Mouse (Mus musculus): ENCODE measurements at regions not wholly inside any gene's neighbourhood (a gene's known extent, or its start where the extent isn't known, plus 50 kb on each side); places are given as distances from the start of the nearest gene placed in this dataset.

DNA sequence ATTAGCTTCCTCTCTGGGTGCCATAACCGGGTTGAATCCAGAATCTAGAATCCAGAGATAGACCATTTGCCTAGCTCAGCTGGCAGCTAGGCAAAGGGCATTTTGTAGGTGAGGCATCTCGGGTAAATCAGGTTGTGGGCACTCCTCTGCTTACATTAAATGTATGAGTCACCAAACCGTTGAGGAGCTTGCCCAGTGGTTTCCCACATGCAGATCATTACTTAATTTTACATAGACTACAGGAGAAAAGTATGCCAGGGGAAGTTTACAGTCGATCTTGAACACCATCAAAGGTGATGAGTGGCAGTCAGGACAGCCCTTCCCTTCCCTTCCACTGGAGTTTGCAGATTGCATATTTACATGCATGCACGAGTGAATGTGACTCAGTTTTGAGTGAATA, 128.5 kb upstream of the Peli2 start:
- DNase-seq (ENCODE audit: low spot score) = no peak

DNA sequence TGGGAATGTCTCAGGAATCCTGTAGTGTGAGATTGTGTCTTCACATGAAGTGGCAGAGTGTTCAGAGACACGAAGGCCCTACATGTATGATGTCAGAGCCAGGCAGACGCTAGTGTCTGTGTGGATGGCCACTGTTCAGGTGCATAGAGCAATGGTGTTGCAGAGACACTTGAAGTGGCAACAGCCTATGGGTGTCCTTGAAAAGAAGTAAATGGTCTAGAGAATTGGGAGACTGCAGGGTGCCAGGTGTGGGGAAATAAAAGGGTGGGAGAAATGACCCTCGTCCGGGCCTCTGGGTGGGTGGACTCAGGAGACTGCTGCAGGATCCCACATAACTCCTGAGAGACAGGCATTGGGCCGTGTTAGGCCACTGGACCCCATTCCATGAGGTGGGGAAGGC, 127.8 kb upstream of the Peli2 start:
- DNase-seq (ENCODE audit: low spot score) = no peak

DNA sequence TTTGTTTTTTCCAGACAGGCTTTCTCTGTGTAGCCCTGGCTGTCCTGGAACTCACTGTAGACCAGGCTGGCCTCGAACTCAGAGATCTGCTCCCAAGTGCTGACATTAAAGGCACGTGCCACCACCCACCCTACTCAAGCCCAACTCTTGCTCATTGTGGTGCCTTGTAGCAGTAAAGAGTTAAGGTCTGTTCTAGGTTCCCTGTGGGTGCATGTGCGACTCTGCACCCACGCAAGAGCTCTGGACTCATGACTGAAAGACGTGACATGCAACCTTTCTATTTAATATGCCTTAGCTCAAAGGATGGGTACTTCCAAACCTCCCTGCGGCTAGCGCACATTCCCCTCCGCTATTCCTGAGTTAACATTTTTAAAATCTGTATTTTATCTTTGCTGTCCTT, 121.7 kb upstream of the Peli2 start:
- no peak for DNase-seq (ENCODE audit: low spot score)

DNA sequence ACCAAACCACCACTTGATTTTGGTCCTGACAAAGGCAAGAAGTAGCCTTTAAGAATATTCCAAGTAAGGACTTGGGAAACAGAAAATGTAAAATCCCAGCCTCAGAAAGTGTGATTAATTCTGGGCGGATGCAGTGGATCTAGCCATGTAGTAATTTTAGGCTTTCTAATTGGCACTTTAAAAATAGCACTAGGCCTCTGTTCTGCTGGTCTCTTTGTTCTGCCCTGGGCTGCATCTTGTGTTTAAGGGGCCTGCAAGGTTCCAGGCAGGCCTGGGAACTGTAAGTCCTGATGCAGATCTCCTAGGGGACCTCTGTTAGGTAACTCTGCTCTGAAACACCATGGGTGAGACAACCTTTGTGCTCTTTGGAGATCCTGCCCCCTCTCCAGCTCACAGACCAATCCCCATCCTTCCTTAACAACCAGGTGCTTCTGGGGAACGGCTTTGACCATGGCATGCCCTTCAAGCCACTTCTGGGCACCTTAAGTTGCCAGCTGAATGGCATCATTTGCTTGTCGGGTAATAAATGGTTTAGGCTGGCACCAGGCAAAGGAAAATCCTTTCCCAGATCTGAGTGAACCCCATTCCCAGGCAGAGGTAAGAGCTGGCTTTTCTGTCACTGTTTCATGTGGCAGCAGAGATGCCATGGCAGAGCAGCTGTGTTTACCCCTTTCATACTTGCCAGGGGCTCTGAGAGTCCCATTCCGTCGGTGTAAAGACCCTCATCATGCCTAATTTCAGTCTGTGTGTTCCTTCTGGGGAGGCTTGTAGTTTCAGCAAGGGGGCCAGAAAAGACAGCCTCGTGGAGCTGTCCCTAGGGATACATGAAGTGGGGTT, 115.3 kb upstream of the Peli2 start:
- DNase-seq (ENCODE audit: low spot score) = no peak

- DNase-seq (ENCODE audit: low spot score) = no peak
Observed at GRCm38 (mm10) chr14:48005929-48006309, 114.7 kb upstream of the Peli2 start.

- no peak for DNase-seq (ENCODE audit: low spot score)
Observed at GRCm38 (mm10) chr14:48012361-48013215, 108.0 kb upstream of the Peli2 start.

DNA sequence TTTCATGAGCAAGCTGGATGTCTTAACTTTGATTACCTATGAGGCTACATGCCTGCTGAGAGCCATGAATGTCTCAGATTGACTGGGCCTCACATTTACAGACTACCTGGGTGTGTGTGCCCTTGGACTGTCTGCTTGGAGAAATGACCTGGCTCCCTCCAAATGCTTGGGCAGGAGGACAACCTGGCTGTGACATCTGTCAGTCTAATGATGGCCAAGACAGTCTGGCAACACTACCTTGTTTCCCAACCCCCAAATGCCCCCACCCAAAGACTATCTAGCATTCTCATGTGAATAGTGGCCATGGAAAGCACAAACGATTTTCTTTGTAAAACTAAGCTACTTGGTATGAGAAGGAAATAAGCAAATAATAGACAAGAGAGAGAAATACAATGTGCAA, 107.2 kb upstream of the Peli2 start:
- no peak for DNase-seq (ENCODE audit: low spot score)

DNA sequence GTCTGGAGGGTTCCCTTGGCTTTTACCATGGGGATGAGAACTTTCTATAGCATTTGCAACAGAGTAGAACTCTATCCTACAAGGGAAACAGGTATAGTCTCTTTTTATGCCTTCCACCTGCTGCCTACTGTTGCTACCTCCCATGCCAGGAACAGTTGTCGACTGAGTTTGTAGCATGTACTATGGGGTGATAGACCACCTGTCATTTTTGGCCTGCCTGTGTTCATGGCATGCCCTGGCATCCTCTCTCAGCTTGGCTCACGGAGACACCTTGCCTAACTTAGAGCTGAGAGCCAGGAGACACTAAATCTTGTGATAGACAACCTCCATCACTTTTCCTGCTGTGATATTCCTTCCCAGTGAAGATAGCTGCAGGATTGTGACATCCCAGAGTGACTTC, 105.8 kb upstream of the Peli2 start:
- no peak for DNase-seq (ENCODE audit: low spot score)

- DNase-seq (ENCODE audit: low spot score) = no peak
Observed at GRCm38 (mm10) chr14:48017971-48018370, 102.7 kb upstream of the Peli2 start.

- DNase-seq (ENCODE audit: low spot score) = no peak
Observed at GRCm38 (mm10) chr14:48019331-48019730, 101.3 kb upstream of the Peli2 start.

DNA sequence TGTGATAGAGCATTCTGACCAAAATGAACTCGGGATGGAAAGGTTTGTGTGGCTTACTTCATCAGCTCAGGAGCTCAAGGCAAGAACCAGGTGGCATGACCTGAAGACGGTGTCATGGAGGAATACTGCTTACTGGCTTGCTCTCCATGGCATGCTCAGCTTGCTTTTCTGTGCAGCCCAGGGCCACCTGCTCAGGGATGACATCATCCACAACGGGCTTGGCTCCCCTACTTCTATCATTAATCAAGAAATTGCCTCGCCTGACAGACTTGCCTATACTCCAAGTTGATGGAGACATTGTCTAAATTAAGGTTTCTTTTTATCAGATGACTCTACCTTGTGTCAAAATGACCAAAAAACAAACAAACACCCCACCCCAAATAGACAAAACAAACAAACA, 98.4 kb upstream of the Peli2 start:
- no peak for DNase-seq (ENCODE audit: low spot score)

DNA sequence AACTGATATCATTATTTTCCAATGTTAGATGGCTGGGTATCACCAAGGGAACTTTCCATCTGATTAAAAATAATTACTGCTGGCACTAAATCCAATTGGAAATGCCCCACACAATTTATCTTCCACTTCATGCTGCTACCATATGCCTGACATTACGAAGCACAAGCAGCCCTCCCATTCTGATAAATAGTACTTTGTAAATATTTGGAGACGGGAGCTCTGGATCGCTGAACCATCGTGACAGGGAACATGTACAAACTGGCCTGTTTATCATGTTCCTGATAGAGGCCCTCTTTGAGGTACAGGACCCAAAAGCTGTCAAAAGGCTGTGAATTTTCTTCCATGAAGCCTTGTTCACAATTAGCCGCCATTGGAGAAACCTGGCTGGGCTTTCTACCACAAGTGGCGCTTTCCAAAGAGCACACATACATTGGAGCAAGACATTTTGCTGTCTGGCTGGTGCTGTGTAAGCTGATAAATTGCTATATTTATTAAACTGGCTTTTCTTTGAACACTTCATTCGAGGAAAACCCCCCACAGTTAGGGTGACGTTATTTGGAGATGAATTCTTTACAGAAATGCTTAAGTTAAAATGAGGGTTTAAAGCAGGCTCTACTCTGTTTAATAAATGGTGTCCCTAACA, 96.5 kb upstream of the Peli2 start:
- no peak for DNase-seq (ENCODE audit: low spot score)

DNA sequence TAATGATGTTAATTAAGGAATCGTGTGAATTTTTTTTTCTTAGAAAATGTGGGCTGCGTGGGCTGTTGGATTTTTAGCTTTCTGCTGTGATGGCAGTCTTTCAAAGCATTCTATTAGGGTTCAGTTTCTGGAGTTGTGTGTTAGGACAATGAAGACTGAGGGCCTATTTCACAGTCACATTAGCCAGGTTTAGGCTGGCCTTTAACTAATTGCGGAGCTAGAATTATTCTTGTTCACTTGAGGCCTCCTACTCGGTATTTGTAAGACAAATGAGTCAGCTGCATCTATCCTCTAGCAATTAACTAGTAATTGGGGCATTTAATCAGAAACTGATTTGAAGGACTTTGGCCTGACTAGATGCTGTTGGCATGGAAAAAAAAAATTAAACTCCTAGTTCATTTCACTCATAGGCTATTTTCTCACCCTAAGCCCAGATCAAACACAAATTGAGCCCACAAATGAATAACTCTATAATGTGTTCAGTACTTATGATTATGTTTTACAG, 81.3 kb upstream of the Peli2 start:
- DNase-seq (ENCODE audit: low spot score) = no peak

DNA sequence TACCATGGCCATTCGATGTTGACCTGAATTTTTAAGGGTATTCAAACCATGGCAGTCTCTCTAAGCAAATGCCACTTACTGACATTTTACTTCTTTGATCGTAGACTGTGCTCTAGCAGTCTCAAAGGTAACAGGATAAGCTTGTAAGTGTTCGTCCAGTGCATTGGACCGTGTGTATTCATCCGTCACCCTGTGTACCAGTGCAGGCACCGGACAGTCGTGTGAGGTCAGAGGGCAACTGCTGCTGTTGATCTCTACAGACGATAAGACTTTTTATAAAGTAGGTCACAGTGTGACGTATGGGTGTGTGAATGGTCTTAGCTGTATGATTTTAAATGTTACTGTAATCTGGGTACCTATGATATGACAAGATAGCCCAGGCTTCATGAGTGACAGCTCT, 74.5 kb upstream of the Peli2 start:
- no peak for DNase-seq (ENCODE audit: low spot score)

GRCm38 (mm10) chr14:48046831-48047230, 73.8 kb upstream of the Peli2 start:
- DNase-seq (ENCODE audit: low spot score) = no peak

GRCm38 (mm10) chr14:48049698-48050459, 70.7 kb upstream of the Peli2 start:
- DNase-seq (ENCODE audit: low spot score) = no peak

- no peak for DNase-seq (ENCODE audit: low spot score)
Observed at GRCm38 (mm10) chr14:48050460-48050760, 70.2 kb upstream of the Peli2 start.

DNA sequence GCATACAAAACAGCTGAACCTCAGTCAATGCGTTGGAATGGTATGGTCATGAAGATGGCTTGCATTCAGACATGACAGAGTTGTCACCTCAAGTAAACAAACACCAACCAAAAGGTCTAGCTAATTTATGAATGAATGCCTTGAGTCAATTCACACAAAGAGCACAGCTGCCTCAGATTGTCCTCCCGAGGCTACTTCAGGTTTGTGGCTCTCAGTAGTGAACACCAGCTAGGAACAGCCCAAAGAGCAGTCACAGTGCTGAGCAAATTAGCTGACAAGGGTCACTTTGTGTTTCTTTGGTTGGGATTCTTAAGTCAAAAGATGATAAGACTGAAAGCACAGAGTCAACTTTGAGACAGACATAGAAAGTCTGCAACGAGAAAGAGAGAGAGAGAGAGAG, 68.7 kb upstream of the Peli2 start:
- no peak for DNase-seq (ENCODE audit: low spot score)

- DNase-seq (ENCODE audit: low spot score) = no peak
Observed at GRCm38 (mm10) chr14:48052405-48052804, 68.2 kb upstream of the Peli2 start.

DNA sequence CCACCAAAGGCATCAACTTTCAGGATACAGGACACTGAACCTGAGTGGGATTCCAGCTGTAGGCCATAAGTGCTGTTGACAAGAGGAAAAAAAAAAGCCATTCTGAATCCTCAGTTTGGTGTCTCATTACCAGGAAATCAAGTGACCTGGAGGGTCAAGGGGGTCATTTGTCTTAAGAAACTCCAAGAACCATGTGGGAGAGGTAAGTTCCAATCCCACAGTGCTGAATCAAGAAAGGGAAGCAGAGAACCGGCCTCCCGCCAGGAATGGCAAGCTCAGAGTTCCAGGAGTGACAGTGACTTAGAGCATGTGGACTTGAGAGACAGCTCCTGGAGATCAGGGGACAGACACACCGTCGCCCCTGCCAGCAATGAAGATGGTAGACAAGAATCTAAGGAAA, 67.5 kb upstream of the Peli2 start:
- DNase-seq (ENCODE audit: low spot score) = no peak

GRCm38 (mm10) chr14:48054719-48055118, 65.9 kb upstream of the Peli2 start:
- no peak for DNase-seq (ENCODE audit: low spot score)

DNA sequence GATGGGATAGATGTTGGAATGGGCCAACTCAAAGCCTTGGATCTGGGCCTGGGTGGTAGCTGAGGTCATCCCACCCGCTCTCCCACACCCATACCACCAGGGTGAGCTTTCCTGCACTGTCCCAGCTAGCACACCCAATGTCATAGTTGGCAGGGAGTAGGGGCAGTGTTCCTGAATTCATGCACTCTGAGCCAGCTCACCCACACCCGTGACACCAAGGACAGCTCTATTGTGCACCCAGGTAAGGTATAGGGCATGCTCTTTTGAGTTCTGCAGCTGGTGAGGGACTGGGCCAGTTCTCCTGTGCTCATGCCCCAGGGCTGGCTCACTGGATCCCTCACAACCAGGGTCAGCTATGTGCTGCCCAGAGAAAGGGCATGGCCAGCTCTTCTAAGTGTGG, 64.8 kb upstream of the Peli2 start:
- DNase-seq (ENCODE audit: low spot score) = no peak

Data from lung, postnatal 25 days (tissue).